Mouse (Mus musculus) lung, adult 2 months (tissue): ENCODE measurements around the gene Tmem88.

Source experiments
- CTCF ChIP-seq: fragments of 200-500 bp; IDR thresholded peaks from 2 replicates; pipeline ENCODE4 v1.5.1; 2011; ENCODE audit warnings: mild to moderate bottlenecking, low read length, control low read depth; ENCODE audit not compliant: insufficient read depth
- POLR2A ChIP-seq: fragments of 200-500 bp; IDR thresholded peaks from 2 replicates; pipeline ENCODE4 v1.6.1; 2011; ENCODE audit warnings: low read depth, mild to moderate bottlenecking, control low read depth, low read length, borderline replicate concordance; ENCODE audit errors: extremely low read depth

GRCm38 (mm10) chr11:69415327-69415667 is 17.3 kb upstream of the Tmem88 start:
- TF ChIP-seq POLR2A: no peak
- TF ChIP-seq CTCF: no peak
